Comparison of ENCODE assay signal across 29 mouse cellular contexts in the genomic region with DNA sequence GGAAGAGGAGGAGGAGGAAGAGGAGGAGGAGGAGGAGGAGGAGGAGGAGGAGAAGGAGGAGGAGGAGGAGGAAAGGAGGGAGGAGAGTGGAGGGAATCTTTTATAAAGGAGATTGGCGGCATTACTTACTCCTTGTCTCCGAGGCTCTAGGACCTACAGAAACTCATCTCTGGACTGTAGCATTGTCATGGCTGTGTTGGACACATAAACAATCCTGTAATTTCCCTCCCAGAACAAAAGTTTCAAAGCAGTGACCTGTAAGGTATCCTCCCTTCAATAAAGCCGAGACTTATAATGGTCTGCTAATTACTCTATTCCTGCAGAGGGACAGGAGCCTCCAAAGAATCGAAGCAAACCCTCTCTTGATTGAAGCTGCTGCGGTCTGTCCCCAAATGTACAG. TPM values are rescaled to one million over a fixed set of nuclear protein-coding genes. Genes with fewer than 3 reads are reported as not detected.
A peak's percentile ranks its signal among the peaks of the same experiment; 100 is the strongest.
DNase-seq lines count a peak whose midpoint lies in the region; ATAC-seq and TF ChIP-seq lines count a peak whose summit lies in the region.
"Had no signal": no experiment of that assay in that cellular context is flagged by ENCODE, and none has a peak within 500 bp of the region (broad histone marks: within the 10 kb centered on the region; RNA-seq: fewer than 3 reads in every experiment).

No protein-coding gene starts in this region.

- ATAC-seq in forebrain, embryonic 12.5 days (ENCODE audit: low FRiP score): no peak
- no peak for ATAC-seq in forebrain, postnatal 0 days
- ATAC-seq in lung, embryonic 14.5 days (ENCODE audit: insufficient read depth): no peak
- ATAC-seq in limb, embryonic 12.5 days (ENCODE audit: insufficient number of reproducible peaks, insufficient read depth, low FRiP score, low TSS enrichment, low read depth): no peak
- no peak for ATAC-seq in erythroblast, adult 5-6 weeks (replicated peaks; ENCODE audit: low FRiP score, poor library complexity, severe bottlenecking)
- ATAC-seq: intestine, postnatal 0 days; liver, embryonic 12.5 days had no signal

- DNase-seq in forebrain, postnatal 0 days: no peak
- peak; percentile 5 for DNase-seq in lung, embryonic 14.5 days
- no peak for DNase-seq in lung, postnatal 14 days
- peak; percentile 24 for DNase-seq in retina, embryonic 14.5 days (ENCODE audit: low spot score)
- DNase-seq: adrenal gland, adult 8-10 months; cerebellum, adult 2 months; cerebellum, postnatal 25 days; gastrocnemius, postnatal 25 days; heart, adult 2 months; heart, postnatal 36 days; kidney, postnatal 25 days; lung, adult 18-20 months; thymus, postnatal 25 days had no signal

- peaks cover 16% of the 10 kb centered on the region; the same call in 1 of the 2 replicates for H3K4me1 ChIP-seq in forebrain, embryonic 12.5 days
- no peaks in the 10 kb centered on the region for H3K4me1 ChIP-seq in forebrain, postnatal 0 days (ENCODE audit: insufficient read depth)
- no peaks in the 10 kb centered on the region for H3K4me1 ChIP-seq in lung, embryonic 14.5 days (ENCODE audit: insufficient read depth)
- H3K4me1 ChIP-seq in limb, embryonic 12.5 days (replicated peaks): 0 out of 2 replicates have a peak, but pooled peaks cover 9% of the 10 kb centered on the region
- H3K4me1 ChIP-seq: embryonic facial prominence, embryonic 12.5 days; liver, embryonic 12.5 days had no signal

- H3K4me3 ChIP-seq in forebrain, embryonic 12.5 days (replicated peaks): peak overlapping the region; percentile 12; the same call in 1 of the 2 replicates
- H3K4me3 ChIP-seq in forebrain, postnatal 0 days (ENCODE audit: low read depth, low read length): no peak overlapping the region
- H3K4me3 ChIP-seq in lung, embryonic 14.5 days (ENCODE audit: low read depth, low read length): no peak overlapping the region
- H3K4me3 ChIP-seq in limb, embryonic 12.5 days (replicated peaks): no peak overlapping the region
- H3K4me3 ChIP-seq: embryonic facial prominence, embryonic 12.5 days; erythroblast, embryonic 14.5 days; heart, adult 2 months; layer of hippocampus, adult 2 months; liver, embryonic 12.5 days had no signal

- H3K27me3 ChIP-seq in forebrain, embryonic 12.5 days: peaks cover 85% of the 10 kb centered on the region
- peaks cover 77% of the 10 kb centered on the region for H3K27me3 ChIP-seq in forebrain, postnatal 0 days (ENCODE audit: insufficient read depth, low read length)
- peaks cover 73% of the 10 kb centered on the region for H3K27me3 ChIP-seq in lung, embryonic 14.5 days (ENCODE audit: insufficient read depth, low read length)
- H3K27me3 ChIP-seq in limb, embryonic 12.5 days: peaks cover 75% of the 10 kb centered on the region

- no peak overlapping the region for H3K27ac ChIP-seq in forebrain, embryonic 12.5 days
- no peak overlapping the region for H3K27ac ChIP-seq in forebrain, postnatal 0 days (ENCODE audit: low read depth, low read length)
- H3K27ac ChIP-seq in lung, embryonic 14.5 days (ENCODE audit: low read depth): no peak overlapping the region
- no peak overlapping the region for H3K27ac ChIP-seq in limb, embryonic 12.5 days
- H3K27ac ChIP-seq: embryonic facial prominence, embryonic 12.5 days; heart, adult 2 months; heart, embryonic 15.5 days; layer of hippocampus, adult 2 months; limb, embryonic 13.5 days; liver, embryonic 12.5 days had no signal

- H3K36me3 ChIP-seq in forebrain, embryonic 12.5 days (replicated peaks): no peaks in the 10 kb centered on the region
- no peaks in the 10 kb centered on the region for H3K36me3 ChIP-seq in forebrain, postnatal 0 days (ENCODE audit: insufficient read depth)
- H3K36me3 ChIP-seq in lung, embryonic 14.5 days (ENCODE audit: insufficient read depth): no peaks in the 10 kb centered on the region
- no peaks in the 10 kb centered on the region for H3K36me3 ChIP-seq in limb, embryonic 12.5 days
- H3K36me3 ChIP-seq: embryonic facial prominence, embryonic 12.5 days; heart, embryonic 15.5 days; limb, embryonic 13.5 days; liver, embryonic 12.5 days had no signal

- peak overlapping the region; percentile 37; the same call in 1 of the 2 replicates for H3K4me2 ChIP-seq in forebrain, embryonic 12.5 days
- no peak overlapping the region for H3K4me2 ChIP-seq in forebrain, postnatal 0 days (ENCODE audit: low read depth)
- H3K4me2 ChIP-seq in lung, embryonic 14.5 days: no peak overlapping the region
- peak overlapping the region; percentile 40; the same call in 1 of the 2 replicates for H3K4me2 ChIP-seq in limb, embryonic 12.5 days

- WGBS in forebrain, embryonic 12.5 days: 2% methylated on average over 5 of the region's 5 CpGs
- WGBS in forebrain, postnatal 0 days: 7% methylated on average over 5 of the region's 5 CpGs
- WGBS in lung, embryonic 14.5 days: 5% methylated on average over 5 of the region's 5 CpGs
- WGBS in limb, embryonic 12.5 days: 2% methylated on average over 5 of the region's 5 CpGs

- TF ChIP-seq CTCF in forebrain, postnatal 0 days (IDR thresholded peaks at IDR 0.05; ENCODE audit: low read depth): no peak
- TF ChIP-seq CTCF in lung, embryonic 14.5 days (IDR thresholded peaks at IDR 0.05; ENCODE audit: low read depth): no peak

- no peaks in the 10 kb centered on the region for H3K9me3 ChIP-seq in forebrain, embryonic 12.5 days
- H3K9me3 ChIP-seq in forebrain, postnatal 0 days (ENCODE audit: low read length): no peaks in the 10 kb centered on the region
- H3K9me3 ChIP-seq in lung, embryonic 14.5 days (ENCODE audit: low read depth, low read length): no peaks in the 10 kb centered on the region
- H3K9me3 ChIP-seq in limb, embryonic 12.5 days: no peaks in the 10 kb centered on the region
- H3K9me3 ChIP-seq: embryonic facial prominence, embryonic 12.5 days; heart, embryonic 15.5 days; limb, embryonic 13.5 days; liver, embryonic 12.5 days had no signal

- no peak overlapping the region for H3K9ac ChIP-seq in forebrain, embryonic 12.5 days
- no peak overlapping the region for H3K9ac ChIP-seq in forebrain, postnatal 0 days
- H3K9ac ChIP-seq in lung, embryonic 14.5 days: no peak overlapping the region
- H3K9ac ChIP-seq in limb, embryonic 12.5 days (replicated peaks): no peak overlapping the region
- H3K9ac ChIP-seq: embryonic facial prominence, embryonic 12.5 days; heart, embryonic 15.5 days; limb, embryonic 13.5 days; liver, embryonic 12.5 days had no signal

RNA-seq across cellular contexts. Expression of a gene that starts 7.0 kb away (rescaled TPM):
- polyA plus RNA-seq in forebrain, embryonic 12.5 days (2016; fragmentation: Nextera tagmentation; extraction: Ambion mirVana): 34.1 and 34.3 TPM in 2 replicates
- 0.08 TPM in 1 of 2 replicates, not detected in the other for total RNA-seq in forebrain, postnatal 0 days (2014; rRNA removed)
- polyA plus RNA-seq in forebrain, postnatal 0 days (2015; fragmentation: Nextera tagmentation; extraction: Ambion mirVana): 0.06 and 0.65 TPM in 2 replicates
- polyA plus RNA-seq in lung, embryonic 14.5 days (2014; fragmentation: Nextera tagmentation; extraction: Ambion mirVana): not detected in 2 replicates
- polyA plus RNA-seq in limb, embryonic 12.5 days (2016; fragmentation: Nextera tagmentation; extraction: Ambion mirVana): not detected in 2 replicates
- not detected in 2 replicates for total RNA-seq in erythroblast, adult 5-6 weeks (2015; ENCODE audit: low replicate concordance)
- not detected in 2 replicates for total RNA-seq in erythroblast, adult 5-6 weeks (2017; ENCODE audit: low replicate concordance)
- total RNA-seq: adrenal gland, adult 8-10 months; gastrocnemius, postnatal 25 days; heart, adult 2 months; heart, postnatal 36 days; layer of hippocampus, adult 2 months; layer of hippocampus, postnatal 25 days; megakaryocyte, adult 5-6 weeks; MEL had no signal
- polyA plus RNA-seq: C2C12; erythroblast, embryonic 14.5 days; heart, adult 2 months; heart, embryonic 15.5 days; intestine, postnatal 0 days; kidney, embryonic 14.5 days; limb, embryonic 13.5 days; liver, embryonic 12.5 days; stomach, embryonic 14.5 days had no signal

Comparison
In these comparisons a context has a peak if more than half of its experiments do, and no peak if none do; other contexts are left out.
1. H3K4me2 ChIP-seq: peak in forebrain, embryonic 12.5 days (single experiment) and limb, embryonic 12.5 days (single experiment); none in forebrain, postnatal 0 days (single experiment) and lung, embryonic 14.5 days (single experiment).
2. DNase-seq: peak in lung, embryonic 14.5 days (single experiment) and retina, embryonic 14.5 days (single experiment); none in forebrain, postnatal 0 days (single experiment) and lung, postnatal 14 days (single experiment).
3. RNA of a gene that starts 7.0 kb away (polyA plus RNA-seq): 34.1 to 34.3 TPM in forebrain, embryonic 12.5 days; 0.06 to 0.65 TPM in forebrain, postnatal 0 days, not detected in lung, embryonic 14.5 days and not detected in limb, embryonic 12.5 days; every median in the first group is over 10 times any median in the second.